Mouse (Mus musculus) kidney, adult 2 months (tissue): ENCODE results near the gene Btd. TPM values are rescaled to one million over a fixed set of nuclear protein-coding genes. Genes with fewer than 3 reads are reported as not detected.

Source experiments
- DNase-seq: peaks from one replicate; pipeline ENCODE4 v3.0.0; 2021
- H3K27ac ChIP-seq: fragments of 200-500 bp; 2 replicates; pipeline ENCODE4 v1.5.1; 2012; ENCODE audit warnings: low read depth, low read length, control low read depth, inconsistent platforms; ENCODE audit not compliant: insufficient read depth
- H3K27me3 ChIP-seq: fragments of 200-500 bp; replicated peaks from 2 replicates; pipeline ENCODE4 v1.6.1; 2012; ENCODE audit warnings: mild to moderate bottlenecking, moderate library complexity, low read length, inconsistent platforms; ENCODE audit not compliant: control insufficient read depth, insufficient read depth
- H3K36me3 ChIP-seq: fragments of 200-500 bp; 2 replicates; pipeline ENCODE4 v1.6.1; 2012; ENCODE audit warnings: mild to moderate bottlenecking, moderate library complexity, low read length, inconsistent platforms; ENCODE audit not compliant: control insufficient read depth, insufficient read depth
- H3K4me1 ChIP-seq: fragments of 200-500 bp; 2 replicates; pipeline ENCODE4 v1.6.1; 2011; ENCODE audit warnings: low read length; ENCODE audit not compliant: control insufficient read depth, insufficient read depth
- H3K4me3 ChIP-seq: fragments of 200-500 bp; 2 replicates; pipeline ENCODE4 v1.5.1; 2011; ENCODE audit warnings: mild to moderate bottlenecking, low read depth, low read length, control low read depth; ENCODE audit not compliant: insufficient read depth
- CTCF ChIP-seq: fragments of 200-500 bp; conservative IDR thresholded peaks from 2 replicates; pipeline ENCODE4 v1.5.1; 2011; ENCODE audit warnings: low read depth, mild to moderate bottlenecking, control low read depth, low read length, moderate library complexity, mixed read lengths; ENCODE audit not compliant: insufficient read depth, insufficient read length
- POLR2A ChIP-seq: fragments of 200-500 bp; IDR thresholded peaks from one replicate; pipeline ENCODE4 v1.6.1; 2011; ENCODE audit warnings: low read depth, low read length, control low read depth
- WGBS: fragments of 180-500 bp; shearing (Covaris S2); methylation state at CpG from one replicate; pipeline ENCODE4 v1.1.7; 2018; 5-methylcytosine and 5-hydroxymethylcytosine counted together
- polyA plus RNA-seq: library from polyadenylated mRNA; depleted of rRNA; stranded (reverse); fragments of >200 nt; gene quantifications from 2 replicates; pipeline ENCODE4 v1.2.3, GENCODE M21; 2012

Gene Btd
- polyA plus RNA-seq, 1 experiment, result 119 TPM

DNA sequence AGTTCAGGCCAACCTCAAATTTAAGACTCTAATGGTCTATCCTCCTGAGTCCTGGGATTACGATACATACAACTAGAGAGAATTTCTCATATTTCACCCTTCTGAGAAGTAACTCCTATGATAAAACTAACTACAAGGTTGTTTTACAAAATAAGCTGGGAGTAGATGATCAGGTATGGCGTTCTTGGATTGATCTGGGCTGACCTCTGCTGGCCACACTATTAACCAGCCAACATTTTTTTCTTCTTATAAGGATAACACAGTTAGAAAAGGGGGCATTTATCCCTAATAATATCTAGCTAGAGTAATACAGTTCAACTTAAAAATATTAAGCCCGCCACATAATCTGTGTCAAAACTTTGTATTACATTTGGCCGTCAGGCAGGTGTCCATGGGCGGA lies 35.9 kb upstream of the Btd start:
- peak; percentile 36 for DNase-seq
- Histone ChIP-seq H3K4me1 (no peaks in the 10 kb centered on the region), H3K4me3 (no peak overlapping the region), H3K36me3 (no peaks in the 10 kb centered on the region; the same call in 1 of the 2 replicates), H3K27me3 (no peaks in the 10 kb centered on the region), H3K27ac (no peak overlapping the region)
- WGBS, result 71% methylated on average over 5 of the region's 5 CpGs
- TF ChIP-seq POLR2A (no peak), CTCF (0 out of 2 replicates have a peak, but pooled peaks have one; percentile 24)

DNA sequence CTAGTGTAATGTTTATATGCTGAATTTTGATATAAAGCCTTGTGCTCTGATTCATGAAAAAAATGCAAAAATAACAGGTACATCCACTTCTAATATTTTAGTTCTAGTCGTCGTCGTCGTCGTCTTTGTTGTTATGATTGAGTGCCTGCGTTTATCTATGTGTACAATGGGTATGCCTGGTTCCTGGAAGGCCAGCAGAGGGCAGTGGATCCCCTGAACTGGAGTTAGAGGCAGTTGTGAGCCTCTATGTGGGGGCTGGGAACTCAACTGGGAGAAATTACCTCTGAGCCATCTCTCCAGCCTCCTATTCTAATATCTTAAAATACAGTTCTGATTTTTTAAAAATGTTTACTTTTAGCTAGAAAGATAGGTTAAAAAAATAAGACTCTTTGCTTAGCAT lies 35.3 kb upstream of the Btd start:
- Histone ChIP-seq H3K27me3 (no peaks in the 10 kb centered on the region), H3K4me3 (no peak overlapping the region), H3K27ac (no peak overlapping the region), H3K36me3 (no peaks in the 10 kb centered on the region; the same call in 1 of the 2 replicates), H3K4me1 (no peaks in the 10 kb centered on the region)
- 59% methylated on average over 6 of the region's 6 CpGs for WGBS
- TF ChIP-seq CTCF (peak; percentile 43), POLR2A (no peak)
- peak; percentile 10 for DNase-seq

DNA sequence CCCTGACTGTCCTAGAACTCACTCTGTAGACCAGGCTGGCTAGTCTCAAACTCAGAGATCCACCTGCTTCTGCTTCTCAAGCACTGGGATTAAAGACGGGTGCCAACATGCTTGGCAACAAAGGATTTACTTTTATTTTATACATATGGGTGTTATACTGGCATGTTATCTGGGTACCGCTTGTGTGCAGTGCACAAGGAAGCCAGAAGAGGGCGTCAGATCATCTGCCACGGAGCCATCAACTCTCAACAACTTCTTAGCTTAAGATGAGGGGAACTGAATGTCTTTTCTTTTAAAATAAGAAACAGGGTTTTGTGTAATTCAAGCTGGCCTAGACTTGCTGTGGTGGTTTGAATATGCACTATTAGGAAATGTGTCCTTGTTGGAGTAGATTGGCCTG lies 28.8 kb upstream of the Btd start:
- TF ChIP-seq POLR2A, result no peak
- peak; percentile 44 for TF ChIP-seq CTCF
- DNase-seq, result no peak
- Histone ChIP-seq H3K27ac (no peak overlapping the region), H3K27me3 (no peaks in the 10 kb centered on the region), H3K36me3 (peaks cover 1% of the 10 kb centered on the region), H3K4me1 (no peaks in the 10 kb centered on the region), H3K4me3 (no peak overlapping the region)
- WGBS, result 73% methylated on average over 4 of the region's 4 CpGs

DNA sequence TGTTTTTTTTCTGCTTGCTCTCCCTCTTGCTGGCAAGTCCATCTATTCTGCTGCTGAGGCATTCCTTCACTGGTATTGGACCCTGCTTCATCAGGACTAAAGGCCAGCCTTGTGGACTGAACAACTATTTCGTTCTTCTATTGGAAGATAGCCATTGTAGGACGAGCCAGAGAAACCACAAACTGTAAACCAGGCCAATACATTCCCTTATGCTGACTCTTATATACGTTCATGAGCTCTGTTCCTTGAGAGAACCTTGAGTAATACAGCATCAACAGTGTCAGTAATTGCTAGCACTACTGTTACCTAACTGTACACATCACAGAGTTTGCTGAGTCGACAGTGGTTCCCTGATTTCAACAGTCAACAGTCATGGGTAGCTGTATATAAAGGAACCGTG lies 27.2 kb upstream of the Btd start:
- Histone ChIP-seq H3K27ac (no peak overlapping the region), H3K4me1 (no peaks in the 10 kb centered on the region), H3K27me3 (no peaks in the 10 kb centered on the region), H3K36me3 (peaks cover 1% of the 10 kb centered on the region), H3K4me3 (no peak overlapping the region)
- TF ChIP-seq CTCF, result no peak
- no peak for TF ChIP-seq POLR2A
- WGBS, result 80% methylated on average over 5 of the region's 5 CpGs
- no peak for DNase-seq

DNA sequence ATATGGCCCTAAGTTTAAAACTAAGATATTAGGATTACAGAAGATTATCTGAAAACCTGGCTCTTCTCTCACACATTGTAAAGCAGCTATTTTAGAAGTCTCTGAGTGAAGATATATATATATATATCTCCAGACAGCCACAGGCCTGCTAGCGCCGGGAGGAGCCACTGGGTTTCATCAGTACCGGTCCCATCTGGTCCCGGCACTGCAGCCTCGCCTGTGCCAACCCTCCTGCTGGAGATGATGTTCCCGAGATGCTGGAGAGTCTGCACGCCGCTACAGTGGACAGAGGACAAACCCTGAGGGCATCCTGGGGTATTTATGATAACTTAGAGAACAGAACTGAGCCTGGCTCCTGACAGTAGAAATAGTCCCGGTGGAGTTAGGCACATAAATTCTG lies 23.6 kb upstream of the Btd start:
- no peaks in the 10 kb centered on the region for H3K27me3 ChIP-seq
- DNase-seq, result no peak
- TF ChIP-seq CTCF (no peak), POLR2A (no peak)
- peaks cover under 1% of the 10 kb centered on the region; the same call in 1 of the 2 replicates for H3K36me3 ChIP-seq
- H3K4me3 ChIP-seq, result no peak overlapping the region
- 88% methylated on average over 9 of the region's 9 CpGs for WGBS
- H3K4me1 ChIP-seq, result no peaks in the 10 kb centered on the region
- no peak overlapping the region for H3K27ac ChIP-seq

DNA sequence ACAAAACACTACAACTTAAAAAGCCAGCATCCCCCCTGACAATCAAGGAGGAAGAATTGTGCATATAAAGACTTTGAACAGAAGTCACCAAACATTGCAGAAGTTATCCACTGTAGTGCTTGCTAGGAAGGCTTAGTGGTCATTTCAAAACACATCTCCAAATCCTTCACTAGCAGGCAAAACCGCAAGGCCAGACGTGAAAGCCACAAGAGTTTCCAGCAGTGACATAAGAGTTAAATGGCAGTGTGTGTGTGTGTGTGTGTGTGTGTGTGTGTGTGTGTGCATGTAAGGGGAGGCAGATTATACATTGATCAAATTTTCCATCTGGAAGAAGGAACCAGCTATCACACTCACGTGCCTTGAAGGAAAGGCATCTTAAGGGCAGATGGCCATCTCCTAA lies 22.8 kb upstream of the Btd start:
- TF ChIP-seq POLR2A (no peak), CTCF (no peak)
- Histone ChIP-seq H3K4me1 (no peaks in the 10 kb centered on the region), H3K27ac (no peak overlapping the region), H3K36me3 (no peaks in the 10 kb centered on the region; the same call in 1 of the 2 replicates), H3K4me3 (no peak overlapping the region), H3K27me3 (no peaks in the 10 kb centered on the region)
- WGBS, result 84% methylated on average over 3 of the region's 3 CpGs
- DNase-seq, result no peak

DNA sequence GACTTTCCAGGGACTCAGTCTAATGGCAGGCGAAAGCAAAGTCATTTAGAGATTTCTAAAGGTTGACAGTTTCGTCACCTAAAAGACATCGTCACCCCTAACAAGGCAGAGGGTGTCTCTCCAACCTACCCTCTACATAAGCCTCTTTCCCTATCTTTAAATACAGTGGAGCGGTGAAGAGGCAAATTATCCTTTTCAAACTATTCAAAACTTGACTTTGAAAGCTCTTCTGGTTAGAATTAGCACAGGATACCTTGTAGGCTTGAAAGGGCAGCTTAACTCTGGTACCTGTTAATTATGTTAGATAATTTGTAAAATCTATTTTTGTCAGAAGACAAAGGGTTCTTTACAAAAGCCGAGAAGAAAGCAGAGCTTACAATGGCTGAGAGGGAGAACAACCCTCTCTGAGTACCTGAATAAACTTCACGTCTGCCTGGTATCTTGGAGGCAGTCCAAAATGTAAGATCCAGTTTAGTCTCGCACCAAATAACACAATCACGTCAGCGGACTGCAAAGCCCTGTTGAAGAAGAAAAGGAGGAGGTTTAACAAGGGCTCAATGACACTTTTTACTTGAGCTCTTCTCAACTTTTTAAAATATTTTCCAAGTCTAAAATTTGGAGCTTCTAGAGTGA lies 20.1 kb upstream of the Btd start:
- Histone ChIP-seq H3K4me1 (no peaks in the 10 kb centered on the region), H3K36me3 (peaks cover 2% of the 10 kb centered on the region; the same call in 1 of the 2 replicates), H3K4me3 (no peak overlapping the region), H3K27me3 (no peaks in the 10 kb centered on the region), H3K27ac (no peak overlapping the region)
- TF ChIP-seq CTCF (no peak), POLR2A (no peak)
- 74% methylated on average over 9 of the region's 9 CpGs for WGBS
- peak; percentile 24 for DNase-seq
